Mouse (Mus musculus): ENCODE results near the gene Acap3. TPM values are rescaled to one million over a fixed set of nuclear protein-coding genes. Genes with fewer than 3 reads are reported as not detected.
A peak's percentile ranks its signal among the peaks of the same experiment; 100 is the strongest.

The Acap3 gene
- polyA plus RNA-seq (2015; fragmentation: Nextera tagmentation; extraction: Ambion mirVana) = 4.4 TPM in 2 replicates

GRCm38 (mm10) chr4:155891551-155892001 is at the start of gene Acap3, which contains the start of gene Pusl1:
Gene Acap3 (plus strand): TSS chr4:155891822.
Gene Pusl1 (minus strand): TSS chr4:155891781.
- WGBS = 0% methylated on average over 52 of the region's 52 CpGs

GRCm38 (mm10) chr4:155843231-155843630 is 48.4 kb upstream of the Acap3 start:
- Histone ChIP-seq H3K27ac (ENCODE audit: low read depth, low read length) (no peak overlapping the region), H3K36me3 (ENCODE audit: control insufficient read depth, insufficient read depth) (peaks cover 9% of the 10 kb centered on the region; the same call in 1 of the 2 replicates), H3K4me1 (replicated peaks; ENCODE audit: control insufficient read depth, insufficient read depth, low read length) (no peaks in the 10 kb centered on the region), H3K9me3 (ENCODE audit: control insufficient read depth) (no peaks in the 10 kb centered on the region), H3K4me3 (ENCODE audit: low read depth, low read length) (no peak overlapping the region), H3K27me3 (replicated peaks; ENCODE audit: control insufficient read depth, insufficient read depth, low read length) (no peaks in the 10 kb centered on the region), H3K4me2 (replicated peaks; ENCODE audit: low read depth) (no peak overlapping the region), H3K9ac (ENCODE audit: low read depth, low read length) (no peak overlapping the region)
- 73% methylated on average over 5 of the region's 5 CpGs for WGBS
- no peak for TF ChIP-seq CTCF (IDR thresholded peaks at IDR 0.05; ENCODE audit: low read depth)
- ATAC-seq = no peak

More at GRCm38 (mm10) chr4:155891551-155892001, at the start of gene Acap3, which contains the start of gene Pusl1:
- H3K9me3 ChIP-seq (ENCODE audit: control insufficient read depth) = no peaks in the 10 kb centered on the region
- no peaks in the 10 kb centered on the region for H3K27me3 ChIP-seq (replicated peaks; ENCODE audit: control insufficient read depth, insufficient read depth, low read length)
- peaks cover 7% of the 10 kb centered on the region; the same call in 1 of the 2 replicates for H3K4me1 ChIP-seq (replicated peaks; ENCODE audit: control insufficient read depth, insufficient read depth, low read length)
- H3K9ac ChIP-seq (ENCODE audit: low read depth, low read length) = peak within 1 kb of the TSS; percentile 76
- peak within 1 kb of the TSS; percentile 99 for H3K4me2 ChIP-seq (replicated peaks; ENCODE audit: low read depth)
- TF ChIP-seq CTCF (IDR thresholded peaks at IDR 0.05; ENCODE audit: low read depth) = no peak
- H3K27ac ChIP-seq (ENCODE audit: low read depth, low read length) = peak within 1 kb of the TSS; percentile 97
- H3K36me3 ChIP-seq (ENCODE audit: control insufficient read depth, insufficient read depth) = peaks cover 37% of the 10 kb centered on the region
- peak within 1 kb of the TSS; percentile 73 for H3K4me3 ChIP-seq (ENCODE audit: low read depth, low read length)
- ATAC-seq = peak; percentile 90

GRCm38 (mm10) chr4:155846871-155847578 is 44.6 kb upstream of the Acap3 start, which contains the start of gene Dvl1:
Gene Dvl1 (plus strand): TSS chr4:155847402.
- Histone ChIP-seq H3K36me3 (ENCODE audit: control insufficient read depth, insufficient read depth) (peaks cover 5% of the 10 kb centered on the region; the same call in 1 of the 2 replicates), H3K4me2 (replicated peaks; ENCODE audit: low read depth) (peak within 1 kb of the TSS; percentile 98), H3K4me3 (ENCODE audit: low read depth, low read length) (peak within 1 kb of the TSS; percentile 75), H3K27me3 (replicated peaks; ENCODE audit: control insufficient read depth, insufficient read depth, low read length) (no peaks in the 10 kb centered on the region), H3K27ac (ENCODE audit: low read depth, low read length) (peak within 1 kb of the TSS; percentile 65), H3K9me3 (ENCODE audit: control insufficient read depth) (no peaks in the 10 kb centered on the region), H3K9ac (ENCODE audit: low read depth, low read length) (peak within 1 kb of the TSS; percentile 87), H3K4me1 (replicated peaks; ENCODE audit: control insufficient read depth, insufficient read depth, low read length) (peaks cover 6% of the 10 kb centered on the region; the same call in 1 of the 2 replicates)
- peak; percentile 67 for TF ChIP-seq CTCF (IDR thresholded peaks at IDR 0.05; ENCODE audit: low read depth)
- WGBS = 2% methylated on average over 36 of the region's 65 CpGs
- peak; percentile 87 for ATAC-seq

- Histone ChIP-seq H3K27me3 (replicated peaks; ENCODE audit: control insufficient read depth, insufficient read depth, low read length) (no peaks in the 10 kb centered on the region), H3K27ac (ENCODE audit: low read depth, low read length) (peak overlapping the region; percentile 65), H3K4me2 (replicated peaks; ENCODE audit: low read depth) (peak overlapping the region; percentile 98), H3K4me3 (ENCODE audit: low read depth, low read length) (peak overlapping the region; percentile 75), H3K9me3 (ENCODE audit: control insufficient read depth) (no peaks in the 10 kb centered on the region), H3K9ac (ENCODE audit: low read depth, low read length) (peak overlapping the region; percentile 87), H3K36me3 (ENCODE audit: control insufficient read depth, insufficient read depth) (peaks cover 1% of the 10 kb centered on the region; the same call in 1 of the 2 replicates), H3K4me1 (replicated peaks; ENCODE audit: control insufficient read depth, insufficient read depth, low read length) (peaks cover 6% of the 10 kb centered on the region; the same call in 1 of the 2 replicates)
- ATAC-seq = peak; percentile 40
- WGBS = 1% methylated on average over 55 of the region's 69 CpGs
- peak; percentile 31 for TF ChIP-seq CTCF (IDR thresholded peaks at IDR 0.05; ENCODE audit: low read depth)
Observed at GRCm38 (mm10) chr4:155847591-155848352, 43.9 kb upstream of the Acap3 start.

GRCm38 (mm10) chr4:155848434-155849095 is 43.1 kb upstream of the Acap3 start:
- Histone ChIP-seq H3K4me1 (replicated peaks; ENCODE audit: control insufficient read depth, insufficient read depth, low read length) (peaks cover 6% of the 10 kb centered on the region; the same call in 1 of the 2 replicates), H3K9me3 (ENCODE audit: control insufficient read depth) (no peaks in the 10 kb centered on the region), H3K27ac (ENCODE audit: low read depth, low read length) (no peak overlapping the region), H3K9ac (ENCODE audit: low read depth, low read length) (peak overlapping the region; percentile 87), H3K4me3 (ENCODE audit: low read depth, low read length) (peak overlapping the region; percentile 75), H3K27me3 (replicated peaks; ENCODE audit: control insufficient read depth, insufficient read depth, low read length) (no peaks in the 10 kb centered on the region), H3K4me2 (replicated peaks; ENCODE audit: low read depth) (peak overlapping the region; percentile 98), H3K36me3 (ENCODE audit: control insufficient read depth, insufficient read depth) (no peaks in the 10 kb centered on the region; the same call in 1 of the 2 replicates)
- ATAC-seq = no peak
- no peak for TF ChIP-seq CTCF (IDR thresholded peaks at IDR 0.05; ENCODE audit: low read depth)
- WGBS = 57% methylated on average over 7 of the region's 7 CpGs
